Mouse (Mus musculus) spleen, adult 18-20 months (tissue): Measurements from ENCODE around the gene Olfr298.

Experiments
- DNase-seq, 2 experiments: peaks; one replicate each; pipeline ENCODE4 v3.0.0; 2022; ENCODE audit warnings: mixed read lengths in 2 of 2

Olfr298 gene

GRCm38 (mm10) chr7:86492384-86492783 is at the start of gene Olfr298:
Olfr298 (minus strand) TSS chr7:86492484.
- DNase-seq: no peak

- no peak for DNase-seq
Measured at GRCm38 (mm10) chr7:86519668-86520067, 27.4 kb upstream of the Olfr298 start, which contains the start of gene Olfr297. Olfr297 (plus strand) TSS chr7:86519968.

DNA sequence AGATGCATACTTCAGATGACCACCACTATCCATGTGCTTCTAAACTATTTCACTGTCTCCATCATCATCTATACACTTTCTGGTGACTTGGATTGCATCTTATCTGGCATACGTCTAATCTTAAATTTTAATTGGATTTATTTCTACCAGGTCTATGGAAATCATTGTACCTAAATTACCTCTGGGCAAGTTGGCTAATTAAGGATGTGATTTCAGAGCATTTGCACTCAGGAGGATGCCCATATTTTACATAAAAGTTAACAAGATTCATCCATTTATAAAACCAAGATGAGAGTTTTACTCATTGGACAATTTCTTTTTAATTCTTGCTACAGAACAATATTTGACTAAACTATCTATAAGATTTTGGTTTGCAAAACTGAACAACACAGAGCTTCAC is 32.7 kb downstream of the Olfr298 start, which contains the start of gene Olfr299:
Gene Olfr299 (plus strand): TSS at position 301 of the 400 bp plus-strand sequence.
- DNase-seq: no peak
